Mouse (Mus musculus): Measurements from ENCODE around the gene Gm3468. TPM values are rescaled to one million over a fixed set of nuclear protein-coding genes. Genes with fewer than 3 reads are reported as not detected.
"Not testable (repeated sequence)": the region's sequence is repeated elsewhere in the genome, so short reads cannot be mapped to it uniquely, and the experiment has no call there.

Gm3468 gene
- polyA plus RNA-seq (2015; fragmentation: Nextera tagmentation; extraction: Ambion mirVana), result 1.2 and 1.3 TPM in 2 replicates

DNA sequence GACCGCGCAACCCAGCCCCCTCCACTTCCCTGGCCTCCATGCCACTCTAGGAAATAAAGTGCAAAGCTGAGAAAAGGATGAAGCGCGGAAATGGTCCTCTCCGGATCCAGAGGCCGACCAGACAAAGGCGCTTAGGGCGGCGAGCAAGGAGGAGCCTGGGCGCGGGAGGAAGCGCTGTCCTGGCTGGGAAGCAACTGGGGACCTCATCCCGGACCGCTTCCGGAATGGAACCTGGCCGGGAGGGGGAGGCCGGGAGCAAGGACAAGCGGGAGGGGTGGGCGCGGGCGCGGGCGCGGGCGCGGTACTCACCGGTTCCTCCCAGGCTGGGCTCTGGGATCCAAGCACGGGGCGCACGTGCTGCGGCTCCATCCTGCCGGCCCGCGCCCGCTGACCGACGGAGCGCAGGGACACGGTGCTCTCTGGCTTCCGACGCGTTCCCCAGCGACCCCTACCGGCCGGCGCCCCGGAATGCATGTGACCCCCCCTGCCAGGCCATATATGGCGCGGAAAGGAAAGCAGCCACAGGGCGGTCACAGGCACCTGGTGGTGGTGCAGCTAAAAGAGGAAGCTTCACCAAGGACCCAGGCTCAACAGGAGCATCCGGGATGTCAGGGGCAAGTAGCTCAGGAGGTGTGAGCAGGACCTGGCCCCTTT is at the start of gene Gm3468:
Gene Gm3468 (minus strand): TSS at position 394 of the 654 bp plus-strand sequence.
- ATAC-seq (ENCODE audit: low read depth), result peak; percentile 87
- not testable (repeated sequence) for H3K36me3 ChIP-seq (ENCODE audit: control insufficient read depth, insufficient read depth, low read length); H3K9me3 ChIP-seq (ENCODE audit: control insufficient read depth, low read length); H3K4me1 ChIP-seq (replicated peaks; ENCODE audit: control insufficient read depth, insufficient read depth, low read length); H3K27me3 ChIP-seq (ENCODE audit: control insufficient read depth, insufficient read depth, low read depth, low read length); H3K27ac ChIP-seq (ENCODE audit: low read length); H3K9ac ChIP-seq (ENCODE audit: low read length)
- H3K4me3 ChIP-seq (ENCODE audit: low read length), result peak within 1 kb of the TSS; percentile 39
- peak within 1 kb of the TSS; percentile 46 for H3K4me2 ChIP-seq (ENCODE audit: low read depth, low read length)
- 3% methylated on average over 22 of the region's 51 CpGs for WGBS

DNA sequence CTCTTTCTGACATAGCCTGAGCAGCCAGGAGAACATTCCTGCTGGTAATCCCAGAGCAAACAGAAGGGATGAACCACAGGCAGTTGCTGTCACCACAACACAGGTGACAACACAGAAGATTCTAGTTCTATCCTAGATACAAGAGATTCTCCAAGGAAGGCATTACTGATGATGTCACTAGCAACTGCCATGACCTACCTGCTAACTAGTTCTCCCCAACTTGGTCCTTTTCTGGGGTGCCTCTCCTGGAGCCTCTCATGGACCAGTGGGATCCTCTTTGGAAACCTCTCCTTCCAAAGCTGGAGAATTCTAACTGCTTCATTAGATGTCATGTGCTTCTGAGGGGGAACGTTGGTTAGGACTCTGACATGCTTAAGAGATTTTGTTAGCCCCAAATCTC is 17.2 kb upstream of the Gm3468 start, which contains the start of gene Gm3476:
Gene Gm3476 (minus strand): TSS at position 101 of the 400 bp plus-strand sequence.
- not testable (repeated sequence) for H3K27me3 ChIP-seq (ENCODE audit: control insufficient read depth, insufficient read depth, low read depth, low read length); H3K4me2 ChIP-seq (ENCODE audit: low read depth, low read length); H3K9me3 ChIP-seq (ENCODE audit: control insufficient read depth, low read length); ATAC-seq (ENCODE audit: low read depth); H3K9ac ChIP-seq (ENCODE audit: low read length); H3K4me3 ChIP-seq (ENCODE audit: low read length); H3K27ac ChIP-seq (ENCODE audit: low read length); H3K36me3 ChIP-seq (ENCODE audit: control insufficient read depth, insufficient read depth, low read length); H3K4me1 ChIP-seq (replicated peaks; ENCODE audit: control insufficient read depth, insufficient read depth, low read length)
- WGBS, result no CpG with 5 or more reads among the region's 1 CpGs

DNA sequence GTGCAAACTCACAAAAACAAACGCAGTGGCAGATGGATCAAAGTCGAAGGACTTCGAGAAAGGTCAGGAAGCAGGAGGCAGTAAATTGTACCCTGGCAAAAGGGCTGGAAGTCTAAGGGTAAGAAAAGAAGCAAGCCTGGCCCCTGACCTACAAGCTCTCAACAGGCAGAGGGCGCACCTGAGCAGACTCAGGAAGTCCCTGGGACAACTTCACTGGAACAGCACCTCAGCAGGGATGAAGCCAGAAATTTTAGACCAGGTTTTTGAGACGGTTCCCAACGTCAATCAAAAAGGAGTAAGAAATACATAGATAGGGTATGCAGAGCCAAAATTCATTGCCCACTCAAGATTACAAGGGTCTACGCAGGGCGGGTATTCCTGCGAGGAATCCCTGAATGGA is 965 bp downstream of the Gm3468 start:
- 9% methylated on average over 8 of the region's 9 CpGs for WGBS
- not testable (repeated sequence) for H3K27me3 ChIP-seq (ENCODE audit: control insufficient read depth, insufficient read depth, low read depth, low read length); H3K9ac ChIP-seq (ENCODE audit: low read length); H3K4me3 ChIP-seq (ENCODE audit: low read length); H3K36me3 ChIP-seq (ENCODE audit: control insufficient read depth, insufficient read depth, low read length); H3K9me3 ChIP-seq (ENCODE audit: control insufficient read depth, low read length); ATAC-seq (ENCODE audit: low read depth); H3K4me1 ChIP-seq (replicated peaks; ENCODE audit: control insufficient read depth, insufficient read depth, low read length); H3K27ac ChIP-seq (ENCODE audit: low read length)
- H3K4me2 ChIP-seq (ENCODE audit: low read depth, low read length), result peak overlapping the region; percentile 46

DNA sequence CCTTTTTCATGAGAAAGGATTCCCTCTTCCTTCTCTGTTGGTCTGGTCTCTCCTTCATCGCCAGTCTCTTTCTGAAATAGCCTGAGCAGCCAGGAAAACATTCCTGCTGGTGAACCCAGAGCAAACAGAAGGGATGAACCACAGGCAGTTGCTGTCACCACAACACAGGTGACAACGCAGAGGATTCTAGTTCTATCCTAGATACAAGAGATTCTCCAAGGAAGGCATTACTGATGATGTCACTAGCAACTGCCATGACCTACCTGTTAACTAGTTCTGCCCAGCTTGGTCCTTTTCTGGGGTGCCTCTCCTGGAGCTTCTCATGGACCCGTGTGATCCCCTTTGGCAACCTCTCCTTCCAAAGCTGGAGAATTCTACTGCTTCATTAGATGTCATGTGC is 14.6 kb downstream of the Gm3468 start, which contains the start of gene Gm8206:
Gene Gm8206 (minus strand): TSS at position 101 of the 400 bp plus-strand sequence.
- not testable (repeated sequence) for H3K9ac ChIP-seq (ENCODE audit: low read length); H3K27me3 ChIP-seq (ENCODE audit: control insufficient read depth, insufficient read depth, low read depth, low read length); H3K9me3 ChIP-seq (ENCODE audit: control insufficient read depth, low read length); H3K4me1 ChIP-seq (replicated peaks; ENCODE audit: control insufficient read depth, insufficient read depth, low read length); H3K27ac ChIP-seq (ENCODE audit: low read length); ATAC-seq (ENCODE audit: low read depth); H3K4me3 ChIP-seq (ENCODE audit: low read length); H3K36me3 ChIP-seq (ENCODE audit: control insufficient read depth, insufficient read depth, low read length); H3K4me2 ChIP-seq (ENCODE audit: low read depth, low read length)
- WGBS, result 84% methylated on average over 2 of the region's 3 CpGs

DNA sequence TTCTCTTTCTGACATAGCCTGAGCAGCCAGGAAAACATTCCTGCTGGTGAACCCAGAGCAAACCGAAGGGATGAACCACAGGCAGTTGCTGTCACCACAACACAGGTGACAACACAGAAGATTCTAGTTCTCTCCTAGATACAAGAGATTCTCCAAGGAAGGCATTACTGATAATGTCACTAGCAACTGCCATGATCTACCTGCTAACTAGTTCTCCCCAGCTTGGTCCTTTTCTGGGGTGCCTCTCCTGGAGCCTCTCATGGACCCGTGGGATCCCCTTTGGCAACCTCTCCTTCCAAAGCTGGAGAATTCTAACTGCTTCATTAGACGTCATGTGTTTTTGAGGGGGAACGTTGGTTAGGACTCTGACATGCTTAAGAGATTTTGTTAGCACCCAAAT is 50.3 kb downstream of the Gm3468 start, which contains the start of gene Gm6337:
Gene Gm6337 (minus strand): TSS at position 101 of the 400 bp plus-strand sequence.
- H3K27me3 ChIP-seq (ENCODE audit: control insufficient read depth, insufficient read depth, low read depth, low read length); ATAC-seq (ENCODE audit: low read depth); H3K36me3 ChIP-seq (ENCODE audit: control insufficient read depth, insufficient read depth, low read length); H3K9me3 ChIP-seq (ENCODE audit: control insufficient read depth, low read length); H3K9ac ChIP-seq (ENCODE audit: low read length); H3K27ac ChIP-seq (ENCODE audit: low read length); H3K4me1 ChIP-seq (replicated peaks; ENCODE audit: control insufficient read depth, insufficient read depth, low read length); H3K4me3 ChIP-seq (ENCODE audit: low read length); H3K4me2 ChIP-seq (ENCODE audit: low read depth, low read length): not testable (repeated sequence)
- 85% methylated on average over 2 of the region's 4 CpGs for WGBS

Other genes starting within 250 kb of the Gm3468 start
- 0.13 and 0.24 TPM in 2 replicates for gene Gm8237, start 228.3 kb downstream of the Gm3468 start, polyA plus RNA-seq (2015; fragmentation: Nextera tagmentation; extraction: Ambion mirVana)
- 0.49 and 0.68 TPM in 2 replicates for gene Gm3248, start 146.9 kb downstream of the Gm3468 start, polyA plus RNA-seq (2015; fragmentation: Nextera tagmentation; extraction: Ambion mirVana)
- not detected in 2 replicates for gene Gm3453, start 129.5 kb downstream of the Gm3468 start, polyA plus RNA-seq (2015; fragmentation: Nextera tagmentation; extraction: Ambion mirVana)
- gene Gm6337, start 50.4 kb downstream of the Gm3468 start, polyA plus RNA-seq (2015; fragmentation: Nextera tagmentation; extraction: Ambion mirVana), result not detected in 2 replicates
- 0.51 and 0.74 TPM in 2 replicates for gene Gm8206, start 14.7 kb downstream of the Gm3468 start, polyA plus RNA-seq (2015; fragmentation: Nextera tagmentation; extraction: Ambion mirVana)
- gene Gm3476, start 17.1 kb upstream of the Gm3468 start, polyA plus RNA-seq (2015; fragmentation: Nextera tagmentation; extraction: Ambion mirVana), result not detected in 2 replicates
- not detected in 2 replicates for gene Gm21560, start 110.6 kb upstream of the Gm3468 start, polyA plus RNA-seq (2015; fragmentation: Nextera tagmentation; extraction: Ambion mirVana)
- gene Gm3411, start 178.6 kb upstream of the Gm3468 start, polyA plus RNA-seq (2015; fragmentation: Nextera tagmentation; extraction: Ambion mirVana), result 0.50 and 1.2 TPM in 2 replicates
- not detected in 2 replicates for gene Gm21103, start 196.2 kb upstream of the Gm3468 start, polyA plus RNA-seq (2015; fragmentation: Nextera tagmentation; extraction: Ambion mirVana)
- not detected in 2 replicates for gene Gm3618, start 235.0 kb upstream of the Gm3468 start, polyA plus RNA-seq (2015; fragmentation: Nextera tagmentation; extraction: Ambion mirVana)

Measured in lung, embryonic 16.5 days (tissue).